Mouse (Mus musculus): ENCODE measurements around the gene Gm26992.
"Not testable (repeated sequence)": the region's sequence is repeated elsewhere in the genome, so short reads cannot be mapped to it uniquely, and the experiment has no call there.

Gm26992 gene

GRCm38 (mm10) chrX:103421710-103422109 is at the start of gene Gm26992:
Gm26992 (plus strand) TSS chrX:103422010.
- no peak for DNase-seq (ENCODE audit: low spot score)

GRCm38 (mm10) chrX:103374250-103374649 is 47.6 kb upstream of the Gm26992 start:
- peak; percentile 47 for DNase-seq (ENCODE audit: low spot score)

- DNase-seq (ENCODE audit: low spot score): no peak
These were observed 37.3 kb upstream of the Gm26992 start for GRCm38 (mm10) chrX:103384528-103384927.

DNA sequence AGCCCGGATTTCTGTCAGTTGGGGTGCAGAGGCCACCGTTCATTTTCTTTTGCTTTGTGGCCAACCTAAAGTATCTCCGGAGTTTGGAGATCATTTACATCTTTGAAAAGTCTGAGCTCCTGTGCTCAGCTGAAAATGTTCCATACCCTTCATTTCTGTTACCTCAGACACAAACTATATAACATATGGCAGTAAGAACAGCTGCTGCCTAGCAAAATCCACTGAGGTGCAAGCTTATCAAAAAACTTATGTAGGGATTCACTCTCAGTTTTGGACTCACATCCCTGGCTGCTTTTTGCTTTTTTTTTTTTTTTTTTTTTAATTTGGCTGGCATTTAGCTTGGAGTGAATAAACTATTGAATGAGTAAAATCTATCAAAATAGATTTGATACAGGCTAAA is 33.7 kb upstream of the Gm26992 start:
- DNase-seq (ENCODE audit: low spot score): no peak

GRCm38 (mm10) chrX:103393841-103394240 is 28.0 kb upstream of the Gm26992 start:
- no peak for DNase-seq (ENCODE audit: low spot score)

DNA sequence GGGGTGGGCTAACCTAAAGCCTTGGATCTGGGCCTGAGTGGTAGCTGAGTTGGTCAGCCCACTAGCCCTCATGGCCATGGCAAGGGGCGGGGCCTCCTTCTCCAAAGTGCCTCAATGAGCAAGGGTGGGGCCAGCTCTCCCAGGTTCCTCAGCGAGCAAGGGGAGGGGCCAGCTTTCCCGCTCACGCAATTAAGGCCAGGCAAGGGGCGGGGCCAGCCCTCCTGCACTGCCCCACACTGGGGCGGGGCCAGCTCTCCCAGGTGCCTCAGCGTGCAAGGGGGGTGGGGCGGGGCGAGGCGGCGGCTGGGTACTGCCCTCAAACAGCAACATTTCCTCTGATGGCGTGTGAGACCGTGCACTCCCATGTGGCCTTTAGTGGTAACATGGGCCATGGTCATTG is 16.8 kb upstream of the Gm26992 start:
- peak; percentile 43 for DNase-seq (ENCODE audit: low spot score)

DNA sequence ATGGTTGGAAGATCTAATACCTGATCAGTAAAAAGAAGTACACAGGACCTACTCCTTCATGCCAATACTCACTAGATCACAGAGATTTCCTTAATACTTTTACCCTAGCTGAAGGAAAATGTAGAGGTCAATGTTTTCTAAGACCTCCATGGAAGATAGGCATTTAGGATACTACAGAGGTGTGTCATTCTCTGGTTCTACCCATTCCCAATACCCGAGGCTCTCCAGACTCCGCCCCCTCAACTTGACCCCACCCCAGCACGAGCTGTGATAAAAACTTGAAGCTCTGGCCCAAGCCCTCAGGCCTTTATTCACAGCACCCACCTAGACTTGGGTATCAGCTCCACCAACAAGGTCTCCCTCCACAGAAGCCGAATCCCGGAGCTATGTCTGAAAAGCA is 7.6 kb upstream of the Gm26992 start, which contains the start of gene Tsx:
Gene Tsx (plus strand): TSS at position 301 of the 400 bp plus-strand sequence.
- DNase-seq (ENCODE audit: low spot score): no peak

DNA sequence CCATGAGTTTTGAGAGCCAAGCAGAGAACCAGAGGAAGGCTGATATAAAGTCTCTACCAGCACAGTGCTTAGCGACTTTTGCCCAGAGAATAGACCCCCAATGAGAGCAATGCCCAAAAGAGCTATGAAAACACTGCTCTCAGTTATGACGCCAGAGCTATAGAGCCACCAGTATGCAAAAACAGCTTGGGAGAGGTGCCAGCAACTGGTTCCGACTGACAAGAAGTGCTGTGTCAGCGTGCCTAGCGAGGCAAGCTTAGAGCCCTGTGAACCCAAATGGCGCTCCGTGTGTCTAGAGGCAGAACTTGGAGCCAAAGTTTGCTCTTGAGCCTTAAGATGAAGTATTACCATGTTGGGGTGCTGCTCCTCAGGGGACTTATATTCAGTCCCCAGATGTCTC is 5.9 kb downstream of the Gm26992 start:
- no peak for DNase-seq (ENCODE audit: low spot score)

- no peak for DNase-seq (ENCODE audit: low spot score)
These were observed 10.5 kb downstream of the Gm26992 start for GRCm38 (mm10) chrX:103432293-103432692.

DNA sequence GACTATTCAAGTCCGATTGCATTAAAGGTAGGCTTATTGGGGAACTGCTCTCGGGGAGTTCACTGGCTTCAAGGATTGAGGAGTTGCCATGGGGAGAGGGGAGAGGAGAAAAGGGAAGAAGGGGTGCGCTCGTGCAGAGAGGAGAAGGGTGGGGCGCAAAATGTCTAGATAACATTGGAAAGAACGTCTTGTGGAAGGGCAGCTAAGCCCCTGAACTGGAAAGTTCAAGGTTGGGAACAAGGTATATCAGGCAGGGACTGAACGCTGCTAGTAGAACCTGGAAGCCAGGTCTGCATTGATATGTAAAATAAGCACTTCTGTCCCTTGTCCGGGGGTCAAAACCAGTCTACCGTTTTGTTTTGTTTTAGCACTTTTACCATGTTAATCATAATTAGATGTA is 16.2 kb downstream of the Gm26992 start:
- DNase-seq (ENCODE audit: low spot score): no peak

DNA sequence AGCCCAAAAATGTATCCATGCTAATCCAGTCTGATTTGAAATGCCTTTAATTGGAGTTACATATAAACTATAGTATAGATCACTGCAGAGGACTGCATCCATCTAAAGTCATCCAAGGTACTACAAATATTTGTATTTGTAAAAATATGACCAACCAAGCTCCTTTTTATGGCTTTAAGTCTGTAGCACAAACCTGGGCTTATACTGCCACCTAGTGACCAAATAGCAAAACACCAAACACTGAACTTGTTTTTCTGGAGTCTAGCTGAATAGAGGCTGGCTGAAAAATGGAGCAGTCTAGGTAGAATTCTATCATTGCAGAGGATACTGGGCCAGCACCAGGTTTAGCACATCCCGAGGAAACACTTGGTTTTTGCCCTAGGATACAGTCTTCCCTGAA is 19.0 kb downstream of the Gm26992 start:
- DNase-seq (ENCODE audit: low spot score): no peak

- DNase-seq (ENCODE audit: low spot score): no peak
These were observed 21.9 kb downstream of the Gm26992 start for GRCm38 (mm10) chrX:103443755-103444154.

DNA sequence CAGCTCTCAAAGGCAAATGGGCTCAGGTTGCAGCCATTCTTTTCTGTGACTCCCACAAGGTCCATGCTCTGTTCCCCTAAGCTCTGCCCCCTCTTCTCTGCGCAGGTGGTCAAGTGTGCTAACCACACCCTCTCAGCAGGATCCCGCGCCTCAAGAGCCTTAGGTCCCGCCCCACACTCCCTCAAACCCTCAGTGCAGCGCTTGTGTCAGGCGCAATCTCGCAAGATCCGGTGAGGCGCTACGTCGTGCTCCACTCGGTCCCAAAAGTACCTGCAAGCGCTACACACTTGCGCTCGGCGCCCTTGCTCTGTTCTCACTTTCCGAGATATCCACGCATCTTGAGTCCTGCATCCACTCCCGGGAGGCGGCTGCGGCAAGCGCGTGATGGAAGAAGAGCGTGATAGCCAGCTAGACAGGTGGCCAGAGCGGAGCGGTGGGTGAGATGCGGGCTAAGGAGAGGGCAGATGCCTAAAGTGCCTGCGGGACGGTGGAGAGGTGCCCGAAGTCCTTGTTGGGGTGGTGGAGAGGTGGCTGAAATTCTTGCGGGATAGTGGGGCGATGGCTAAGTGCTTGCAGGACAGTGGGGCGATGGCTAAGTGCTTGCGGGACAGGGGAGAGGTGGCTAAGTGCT is 25.8 kb downstream of the Gm26992 start:
- DNase-seq (ENCODE audit: low spot score): peak; percentile 39

GRCm38 (mm10) chrX:103448429-103448828 is 26.6 kb downstream of the Gm26992 start:
- not testable (repeated sequence) for DNase-seq (ENCODE audit: low spot score)

GRCm38 (mm10) chrX:103448943-103449722 is 27.3 kb downstream of the Gm26992 start:
- not testable (repeated sequence) for DNase-seq (ENCODE audit: low spot score)

DNA sequence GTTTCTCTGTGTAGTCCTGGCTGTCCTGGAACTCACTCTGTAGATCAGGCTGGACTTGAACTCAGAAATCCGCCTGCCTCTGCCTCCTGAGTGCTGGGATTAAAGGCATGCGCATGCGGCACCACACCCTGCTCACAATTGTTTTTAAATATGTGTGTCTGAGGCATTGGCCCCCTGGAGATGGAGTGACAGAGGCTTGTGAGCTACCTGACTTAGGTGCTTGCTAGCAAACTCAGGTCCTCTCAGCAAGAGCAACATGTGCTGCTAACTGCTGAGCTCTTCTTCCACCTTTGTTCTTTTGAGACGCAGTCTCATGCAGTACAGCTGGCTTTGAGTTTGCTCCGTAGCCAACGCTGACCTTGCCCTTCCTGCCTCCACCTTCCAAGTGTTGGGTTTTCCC is 31.0 kb downstream of the Gm26992 start:
- DNase-seq (ENCODE audit: low spot score): no peak

DNA sequence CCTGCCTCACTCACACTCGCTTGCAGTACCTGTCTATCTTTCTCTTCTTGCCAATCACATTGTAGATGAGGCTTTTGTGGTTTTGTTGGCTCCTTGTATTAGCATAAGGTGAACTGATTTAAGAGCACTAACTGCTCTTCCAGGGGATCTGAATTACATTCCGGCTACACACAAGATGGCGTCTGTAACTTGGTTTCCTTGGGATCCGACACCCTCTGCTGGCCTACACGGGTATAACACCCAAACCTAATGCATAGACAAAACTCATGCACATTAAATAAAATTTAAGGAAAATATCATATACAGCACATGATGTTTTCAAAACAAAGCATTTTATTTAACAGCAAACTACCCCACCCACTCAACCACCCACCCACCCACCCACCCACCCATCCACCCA is 38.2 kb downstream of the Gm26992 start:
- no peak for DNase-seq (ENCODE audit: low spot score)

- DNase-seq (ENCODE audit: low spot score): no peak
These were observed 47.2 kb downstream of the Gm26992 start for GRCm38 (mm10) chrX:103468998-103469397.

GRCm38 (mm10) chrX:103472346-103472745 is 50.5 kb downstream of the Gm26992 start:
- no peak for DNase-seq (ENCODE audit: low spot score)

DNA sequence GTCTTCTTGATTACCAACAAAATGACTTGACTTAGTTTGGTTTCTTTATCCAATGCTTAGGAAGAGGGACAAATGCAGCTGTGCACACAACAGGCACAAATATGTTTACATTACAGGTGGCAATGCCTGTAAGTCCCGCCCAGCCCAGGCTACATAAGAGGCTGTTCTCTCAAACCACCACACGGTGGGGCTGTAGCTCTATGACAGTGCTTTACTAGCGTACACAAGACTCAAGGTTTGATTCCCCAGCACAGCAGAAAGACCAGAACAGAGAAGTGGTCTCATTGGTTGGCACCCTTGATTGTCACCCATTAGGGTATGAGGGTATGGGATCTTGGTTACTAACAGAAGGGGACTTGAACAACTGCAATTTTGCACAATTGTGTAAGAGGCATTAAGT is 55.7 kb downstream of the Gm26992 start:
- DNase-seq (ENCODE audit: low spot score): peak; percentile 63

- DNase-seq (ENCODE audit: low spot score): no peak
These were observed 59.7 kb downstream of the Gm26992 start for GRCm38 (mm10) chrX:103481243-103482096.

GRCm38 (mm10) chrX:103482097-103482451 is 60.3 kb downstream of the Gm26992 start:
- no peak for DNase-seq (ENCODE audit: low spot score)

DNA sequence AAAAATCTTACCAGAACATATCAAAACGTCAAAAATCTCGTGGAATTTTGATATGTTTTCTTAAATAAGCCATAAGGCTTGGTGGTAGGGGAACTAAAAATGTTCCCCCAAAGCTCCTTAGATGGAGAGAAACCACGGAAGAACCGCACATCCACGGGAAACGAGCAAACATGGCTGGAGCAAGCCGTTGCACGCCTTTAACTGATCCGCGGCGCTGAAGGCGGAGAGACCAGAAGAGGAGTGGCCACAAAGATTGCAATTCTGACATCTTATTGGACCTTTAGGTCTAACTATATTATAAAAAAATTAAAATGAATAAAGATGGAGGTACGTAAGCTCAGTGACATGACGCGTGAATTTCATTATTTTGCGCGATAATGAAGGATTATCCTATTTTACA is 61.2 kb downstream of the Gm26992 start:
- DNase-seq (ENCODE audit: low spot score): no peak

Data from testis, postnatal 10 days (tissue).